Mouse (Mus musculus) CD4-positive, CD25-positive, alpha-beta regulatory T cell, adult 2 months (primary cell): ENCODE measurements around the gene Thada.
"Not testable (repeated sequence)": the region's sequence is repeated elsewhere in the genome, so short reads cannot be mapped to it uniquely, and the experiment has no call there.

Source experiments
- DNase-seq: peaks from one replicate; pipeline ENCODE4 v3.0.0-alpha.2; 2012; ENCODE audit warnings: low read depth, low spot score

Gene Thada

GRCm38 (mm10) chr17:84264305-84264704 is 201.7 kb downstream of the Thada start:
- no peak for DNase-seq

GRCm38 (mm10) chr17:84263591-84263990 is 202.4 kb downstream of the Thada start:
- DNase-seq: no peak

GRCm38 (mm10) chr17:84262325-84262979 is 203.6 kb downstream of the Thada start:
- no peak for DNase-seq

- no peak for DNase-seq
Observed at GRCm38 (mm10) chr17:84261010-84261409, 205.0 kb downstream of the Thada start.

- no peak for DNase-seq
Observed at GRCm38 (mm10) chr17:84260226-84260625, 205.8 kb downstream of the Thada start.

GRCm38 (mm10) chr17:84258638-84259261 is 207.3 kb downstream of the Thada start:
- no peak for DNase-seq

- no peak for DNase-seq
Observed at GRCm38 (mm10) chr17:84257927-84258532, 208.0 kb downstream of the Thada start.

GRCm38 (mm10) chr17:84256278-84256819 is 209.7 kb downstream of the Thada start:
- no peak for DNase-seq

GRCm38 (mm10) chr17:84255841-84256240 is 210.2 kb downstream of the Thada start:
- DNase-seq: no peak

GRCm38 (mm10) chr17:84251426-84251825 is 214.6 kb downstream of the Thada start:
- DNase-seq: no peak

- DNase-seq: no peak
Observed at GRCm38 (mm10) chr17:84244182-84244920, 221.7 kb downstream of the Thada start.

GRCm38 (mm10) chr17:84243759-84244158 is 222.2 kb downstream of the Thada start:
- DNase-seq: no peak

- DNase-seq: peak; percentile 56
Observed at GRCm38 (mm10) chr17:84241308-84241957, 224.6 kb downstream of the Thada start.

- peak; percentile 37 for DNase-seq
Observed at GRCm38 (mm10) chr17:84239679-84240292, 226.2 kb downstream of the Thada start.

- DNase-seq: no peak
Observed at GRCm38 (mm10) chr17:84238174-84238573, 227.8 kb downstream of the Thada start.

- no peak for DNase-seq
Observed at GRCm38 (mm10) chr17:84236781-84237557, 229.0 kb downstream of the Thada start.

- DNase-seq: no peak
Observed at GRCm38 (mm10) chr17:84235399-84235928, 230.5 kb downstream of the Thada start.

- DNase-seq: not testable (repeated sequence)
Observed at GRCm38 (mm10) chr17:84234785-84235184, 231.2 kb downstream of the Thada start.

GRCm38 (mm10) chr17:84233758-84234157 is 232.2 kb downstream of the Thada start:
- no peak for DNase-seq

- DNase-seq: peak; percentile 69
Observed at GRCm38 (mm10) chr17:84231361-84231760, 234.6 kb downstream of the Thada start.
